Mouse (Mus musculus): ENCODE data around the gene Rgs6.

Gene Rgs6

GRCm38 (mm10) chr12:82649991-82650390 is 61.9 kb downstream of the Rgs6 start:
- no peak for DNase-seq

- no peak for DNase-seq
Measured at GRCm38 (mm10) chr12:82664598-82664997, 76.5 kb downstream of the Rgs6 start.

- DNase-seq, result no peak
Measured at GRCm38 (mm10) chr12:82667441-82667840, 79.3 kb downstream of the Rgs6 start.

- DNase-seq, result no peak
Measured at GRCm38 (mm10) chr12:82670201-82670737, 82.2 kb downstream of the Rgs6 start.

GRCm38 (mm10) chr12:82671591-82671990 is 83.5 kb downstream of the Rgs6 start:
- DNase-seq, result no peak

- DNase-seq, result no peak
Measured at GRCm38 (mm10) chr12:82675137-82675536, 87.0 kb downstream of the Rgs6 start.

- DNase-seq, result no peak
Measured at GRCm38 (mm10) chr12:82687015-82687414, 98.9 kb downstream of the Rgs6 start.

GRCm38 (mm10) chr12:82698886-82699527 is 110.9 kb downstream of the Rgs6 start:
- no peak for DNase-seq

GRCm38 (mm10) chr12:82699528-82699905 is 111.4 kb downstream of the Rgs6 start:
- DNase-seq, result no peak

- no peak for DNase-seq
Measured at GRCm38 (mm10) chr12:82700241-82700640, 112.1 kb downstream of the Rgs6 start.

- peak; percentile 14 to 42 for DNase-seq
Measured at GRCm38 (mm10) chr12:82700840-82701239, 112.7 kb downstream of the Rgs6 start.

GRCm38 (mm10) chr12:82701359-82701758 is 113.3 kb downstream of the Rgs6 start:
- no peak for DNase-seq

GRCm38 (mm10) chr12:82710376-82710775 is 122.3 kb downstream of the Rgs6 start:
- DNase-seq, result no peak

- no peak for DNase-seq
Measured at GRCm38 (mm10) chr12:82714284-82714683, 126.2 kb downstream of the Rgs6 start.

- DNase-seq, result no peak
Measured at GRCm38 (mm10) chr12:82723017-82723540, 135.0 kb downstream of the Rgs6 start.

GRCm38 (mm10) chr12:82726255-82726654 is 138.2 kb downstream of the Rgs6 start:
- DNase-seq, result no peak

GRCm38 (mm10) chr12:82731587-82731986 is 143.5 kb downstream of the Rgs6 start:
- DNase-seq, result no peak

- DNase-seq, result peak in 1 of 2 experiments; percentile 17
Measured at GRCm38 (mm10) chr12:82742955-82743354, 154.9 kb downstream of the Rgs6 start.

- DNase-seq, result no peak
Measured at GRCm38 (mm10) chr12:82744026-82744425, 155.9 kb downstream of the Rgs6 start.

- no peak for DNase-seq
Measured at GRCm38 (mm10) chr12:82744826-82745225, 156.7 kb downstream of the Rgs6 start.

GRCm38 (mm10) chr12:82747099-82747498 is 159.0 kb downstream of the Rgs6 start:
- DNase-seq, result no peak

GRCm38 (mm10) chr12:82751846-82752245 is 163.8 kb downstream of the Rgs6 start:
- DNase-seq, result no peak

- DNase-seq, result no peak
Measured at GRCm38 (mm10) chr12:82754501-82754900, 166.4 kb downstream of the Rgs6 start.

GRCm38 (mm10) chr12:82756756-82757155 is 168.7 kb downstream of the Rgs6 start:
- no peak for DNase-seq

- DNase-seq, result no peak
Measured at GRCm38 (mm10) chr12:82757367-82757766, 169.3 kb downstream of the Rgs6 start.
